Mouse (Mus musculus): ENCODE data around the gene Sf1.

Sf1 gene

DNA sequence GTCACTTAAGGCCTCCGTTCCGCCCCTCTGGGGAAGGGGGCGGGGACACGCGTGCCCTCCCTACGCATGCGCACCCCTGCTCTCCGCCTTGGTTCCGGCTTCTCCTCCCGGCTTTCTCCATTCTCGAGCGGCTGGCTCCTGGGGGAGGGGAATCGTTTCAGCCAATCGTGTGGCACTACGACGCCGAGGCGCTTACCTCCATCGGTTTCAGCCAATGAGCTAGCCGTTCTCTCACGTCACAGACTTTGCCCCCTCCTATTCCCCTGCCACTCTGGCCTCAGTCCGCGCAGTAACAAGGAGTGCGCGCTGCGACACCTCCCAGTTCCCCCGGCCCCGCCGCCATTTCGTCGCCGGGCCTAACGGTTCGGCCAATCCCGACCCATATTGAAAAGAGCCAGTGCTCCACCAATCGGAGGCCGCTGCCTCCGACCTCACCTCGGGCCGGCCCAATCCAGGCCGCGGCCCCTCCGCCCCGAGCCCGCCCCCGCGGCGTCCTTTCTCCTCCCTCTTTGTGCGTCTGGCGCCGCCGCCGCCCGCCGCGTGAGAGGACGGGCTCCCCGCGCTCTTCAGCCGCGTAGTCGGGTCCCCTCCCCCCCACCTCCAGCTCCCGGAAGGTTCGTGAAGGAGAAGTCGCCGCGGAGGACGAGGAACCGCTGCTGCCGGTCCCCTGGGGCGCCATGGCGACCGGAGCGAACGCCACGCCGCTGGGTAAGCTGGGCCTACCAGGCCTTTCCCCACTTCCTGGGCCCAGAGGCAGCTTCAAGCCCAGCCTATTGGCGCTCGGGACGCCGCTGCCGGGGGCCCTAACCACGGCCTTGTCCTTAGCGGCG lies at the start of gene Sf1:
Sf1 (plus strand) TSS at position 280 of the 830 bp plus-strand sequence.
- peak; percentile 100 for DNase-seq (ENCODE audit: low read depth, low spot score)

DNA sequence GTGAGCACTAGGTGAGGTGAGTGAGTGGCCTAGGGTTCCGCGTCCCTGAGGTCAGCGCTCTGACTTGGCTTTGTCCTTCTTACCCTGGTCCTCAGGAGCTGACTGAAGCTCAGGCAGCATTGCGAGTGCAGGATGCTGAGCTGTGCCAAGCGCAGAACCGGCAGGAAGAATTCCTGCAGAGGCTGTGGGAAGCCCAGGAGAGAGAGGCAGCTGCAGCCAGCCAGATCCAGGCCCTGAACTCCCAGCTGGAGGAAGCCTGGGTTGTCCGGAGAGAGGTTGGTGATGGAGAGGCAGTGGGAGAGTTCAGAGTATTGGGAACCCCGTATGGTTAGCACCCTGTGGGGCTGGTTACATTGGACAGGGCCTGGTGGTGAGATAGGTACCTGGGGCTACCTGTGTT lies 49.7 kb upstream of the Sf1 start:
- no peak for DNase-seq (ENCODE audit: low read depth, low spot score)

DNA sequence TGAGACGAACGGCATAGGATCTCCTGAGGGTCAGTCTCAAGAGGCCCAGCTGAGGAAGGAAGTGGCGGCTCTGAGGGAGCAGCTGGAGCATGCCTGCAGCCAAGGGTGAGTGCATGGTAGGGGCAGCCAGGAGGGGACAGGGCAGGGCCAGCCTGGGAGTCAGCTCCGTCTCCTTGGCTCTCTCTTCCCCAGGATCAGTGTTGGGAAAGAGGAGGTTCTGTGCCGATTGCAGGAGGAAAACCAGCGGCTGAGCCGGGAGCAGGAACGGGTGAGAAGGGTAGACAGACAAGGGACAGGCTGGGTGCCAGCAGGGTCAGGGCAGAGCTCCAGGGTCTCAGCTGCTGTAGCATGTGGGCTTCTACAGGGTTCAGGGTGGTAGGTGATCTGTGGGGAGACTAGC lies 49.0 kb upstream of the Sf1 start:
- DNase-seq (ENCODE audit: low read depth, low spot score), result no peak

DNA sequence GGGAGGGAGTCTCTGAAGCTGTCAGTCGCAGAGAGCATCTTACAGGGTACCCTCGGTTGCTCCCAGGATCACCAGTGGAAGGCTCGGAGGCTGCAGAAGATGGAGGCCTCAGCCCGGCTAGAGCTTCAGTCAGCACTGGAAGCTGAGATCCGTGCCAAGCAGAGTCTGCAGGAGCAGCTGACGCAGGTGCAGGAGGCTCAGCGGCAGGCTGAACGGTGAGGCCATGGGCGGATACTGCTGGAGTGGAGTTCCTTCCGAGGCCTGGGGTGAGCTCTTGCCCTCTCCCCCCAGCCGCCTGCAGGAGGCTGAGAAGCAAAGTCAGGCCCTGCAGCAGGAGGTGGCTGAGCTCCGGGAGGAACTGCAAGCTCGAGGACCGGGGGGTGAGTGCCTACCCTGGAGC lies 47.9 kb upstream of the Sf1 start:
- DNase-seq (ENCODE audit: low read depth, low spot score), result no peak

DNA sequence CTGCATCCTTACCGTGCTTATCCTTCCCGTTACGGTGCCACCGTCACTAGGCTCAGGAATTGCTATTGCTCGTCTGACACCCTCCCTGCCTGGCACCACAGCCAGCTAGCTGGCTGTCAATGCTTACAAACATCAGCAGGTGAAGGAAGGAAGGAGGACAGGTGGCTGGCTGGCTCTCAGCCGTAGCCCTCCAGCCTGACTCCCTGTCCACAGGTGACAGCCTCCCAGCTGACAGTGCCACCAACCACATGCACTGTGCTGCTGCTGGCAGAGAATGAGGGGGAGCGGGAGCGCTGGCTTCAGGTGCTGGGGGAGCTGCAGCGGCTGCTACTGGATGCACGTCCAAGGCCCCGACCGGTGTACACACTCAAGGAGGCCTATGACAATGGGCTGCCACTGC lies 45.3 kb upstream of the Sf1 start:
- no peak for DNase-seq (ENCODE audit: low read depth, low spot score)

DNA sequence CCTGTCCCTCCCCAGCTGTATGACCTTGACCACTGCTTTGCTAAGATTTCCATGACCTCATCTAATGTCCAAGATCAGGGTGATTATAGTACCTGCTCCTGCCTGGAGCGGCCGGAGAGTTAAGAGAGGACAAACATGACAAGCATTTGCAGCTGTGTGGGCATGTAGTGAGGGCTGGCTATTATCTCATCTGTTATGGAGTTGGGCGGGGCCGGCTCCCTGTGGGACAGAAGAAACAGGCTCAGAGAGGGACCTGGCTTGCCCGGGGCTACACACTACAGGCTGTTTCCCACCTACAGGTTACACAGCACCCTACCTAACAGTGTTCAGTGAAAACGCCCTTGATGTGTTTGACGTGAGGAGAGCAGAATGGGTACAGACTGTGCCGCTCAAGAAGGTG lies 42.1 kb upstream of the Sf1 start:
- no peak for DNase-seq (ENCODE audit: low read depth, low spot score)

DNA sequence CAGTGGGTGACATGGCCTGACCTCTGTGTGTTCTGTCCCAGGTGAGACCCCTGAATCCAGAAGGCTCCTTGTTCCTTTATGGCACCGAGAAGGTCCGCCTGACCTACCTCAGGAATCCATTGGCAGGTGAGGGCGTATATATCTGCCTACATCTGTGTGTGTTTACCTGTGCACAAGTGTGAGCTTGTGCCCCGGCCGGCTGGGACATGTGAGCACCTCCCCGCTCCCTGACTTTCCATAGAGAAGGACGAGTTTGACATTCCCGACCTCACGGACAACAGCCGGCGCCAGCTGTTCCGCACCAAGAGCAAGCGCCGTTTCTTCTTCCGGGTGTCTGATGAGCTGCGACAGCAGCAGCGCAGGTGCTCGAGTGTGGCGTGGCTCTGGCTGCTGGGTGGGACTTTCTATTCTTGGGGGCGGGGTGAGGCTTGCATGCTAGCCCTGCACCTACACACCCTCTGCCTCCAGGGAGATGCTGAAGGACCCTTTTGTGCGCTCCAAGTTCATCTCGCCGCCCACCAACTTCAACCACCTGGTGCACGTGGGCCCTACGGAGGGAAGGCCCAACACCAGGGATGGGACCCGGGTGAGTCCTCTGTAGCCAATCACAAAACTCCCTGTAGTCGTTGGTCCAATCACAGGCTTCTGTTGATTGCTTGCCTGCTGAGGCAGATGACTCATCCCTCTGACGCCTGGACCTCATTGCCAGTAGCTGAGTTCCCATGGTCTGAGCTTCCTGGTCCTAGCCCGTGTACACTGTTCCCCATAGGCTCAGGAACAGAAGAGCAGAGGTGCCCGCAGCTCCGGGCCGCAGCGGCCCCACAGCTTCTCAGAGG lies 41.5 kb upstream of the Sf1 start:
- DNase-seq (ENCODE audit: low read depth, low spot score), result peak; percentile 90

DNA sequence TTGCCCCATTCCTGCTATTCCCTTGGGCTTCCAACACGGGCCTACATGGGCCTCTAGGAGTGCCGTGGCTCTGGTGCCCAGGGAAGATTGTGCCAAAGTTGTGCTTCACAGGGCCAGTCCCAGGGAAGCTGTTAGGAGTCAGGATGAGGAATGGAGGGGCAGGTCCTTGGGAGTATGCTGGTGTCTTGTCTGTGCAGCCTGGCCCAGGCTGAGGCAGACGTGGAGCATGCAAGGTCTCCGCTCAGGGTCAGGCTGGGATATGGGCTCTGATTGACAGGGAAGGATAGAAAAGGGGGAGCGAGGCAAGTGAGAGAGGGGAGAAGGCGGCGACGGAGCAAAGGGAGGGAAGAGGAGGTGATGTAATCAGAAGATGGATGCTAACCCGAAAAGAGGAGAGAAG lies 38.7 kb upstream of the Sf1 start:
- DNase-seq (ENCODE audit: low read depth, low spot score), result no peak

DNA sequence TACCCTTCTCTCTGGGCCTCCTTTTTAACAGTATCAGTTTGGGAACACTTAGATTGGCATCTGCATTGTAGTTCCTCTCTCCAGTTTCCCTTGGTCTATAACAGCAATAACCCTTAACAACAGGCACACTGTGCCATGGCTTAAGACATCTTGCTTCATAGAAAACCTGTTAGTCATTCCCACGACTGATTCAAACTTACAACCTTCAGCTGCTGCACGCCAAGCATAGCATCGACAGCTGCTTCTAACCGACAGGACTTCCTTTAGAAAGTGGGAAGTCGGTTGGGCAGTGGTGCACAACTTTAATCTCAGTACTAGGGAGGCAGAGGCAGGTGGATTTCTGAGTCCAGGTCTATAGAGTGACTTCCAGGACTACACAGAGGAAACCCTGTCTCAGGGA lies 32.3 kb upstream of the Sf1 start:
- no peak for DNase-seq (ENCODE audit: low read depth, low spot score)

DNA sequence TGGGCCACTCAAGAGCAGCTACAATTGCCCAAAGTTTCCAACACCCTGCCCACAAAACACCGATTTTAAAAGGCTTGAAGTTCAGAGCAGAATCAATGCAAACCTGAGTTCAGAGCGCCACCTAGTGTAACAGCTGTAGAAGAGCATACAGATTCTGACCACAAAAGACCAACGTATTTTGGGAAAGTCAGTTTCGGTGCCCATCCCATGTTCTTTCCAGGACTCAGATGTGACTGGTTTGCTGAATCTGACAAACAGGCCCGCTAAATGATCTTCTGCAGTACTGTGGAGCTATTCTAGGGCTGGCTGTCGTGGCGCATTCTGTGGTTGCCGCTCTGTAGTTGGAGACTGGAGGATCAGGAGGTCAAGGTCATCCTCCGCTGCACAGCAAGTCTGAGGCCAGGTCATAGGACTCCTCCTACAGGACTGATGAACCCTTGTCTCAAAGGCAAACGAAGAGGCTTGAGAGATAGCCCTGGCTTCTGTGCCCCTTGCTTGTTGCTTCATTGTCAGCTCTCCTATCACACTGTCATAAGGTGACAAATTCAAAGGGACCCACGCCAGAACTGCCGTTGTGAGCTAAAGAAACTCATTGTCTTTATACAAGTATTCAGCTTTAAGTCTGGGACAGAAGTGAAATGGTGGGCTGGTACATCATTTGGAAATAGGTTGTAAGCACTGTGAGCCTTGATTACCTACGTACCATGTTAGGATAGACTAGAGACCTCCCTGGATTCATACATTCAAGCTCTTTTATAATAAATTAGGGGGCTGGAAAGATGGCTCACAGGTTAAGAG lies 31.6 kb upstream of the Sf1 start:
- DNase-seq (ENCODE audit: low read depth, low spot score), result peak; percentile 76

DNA sequence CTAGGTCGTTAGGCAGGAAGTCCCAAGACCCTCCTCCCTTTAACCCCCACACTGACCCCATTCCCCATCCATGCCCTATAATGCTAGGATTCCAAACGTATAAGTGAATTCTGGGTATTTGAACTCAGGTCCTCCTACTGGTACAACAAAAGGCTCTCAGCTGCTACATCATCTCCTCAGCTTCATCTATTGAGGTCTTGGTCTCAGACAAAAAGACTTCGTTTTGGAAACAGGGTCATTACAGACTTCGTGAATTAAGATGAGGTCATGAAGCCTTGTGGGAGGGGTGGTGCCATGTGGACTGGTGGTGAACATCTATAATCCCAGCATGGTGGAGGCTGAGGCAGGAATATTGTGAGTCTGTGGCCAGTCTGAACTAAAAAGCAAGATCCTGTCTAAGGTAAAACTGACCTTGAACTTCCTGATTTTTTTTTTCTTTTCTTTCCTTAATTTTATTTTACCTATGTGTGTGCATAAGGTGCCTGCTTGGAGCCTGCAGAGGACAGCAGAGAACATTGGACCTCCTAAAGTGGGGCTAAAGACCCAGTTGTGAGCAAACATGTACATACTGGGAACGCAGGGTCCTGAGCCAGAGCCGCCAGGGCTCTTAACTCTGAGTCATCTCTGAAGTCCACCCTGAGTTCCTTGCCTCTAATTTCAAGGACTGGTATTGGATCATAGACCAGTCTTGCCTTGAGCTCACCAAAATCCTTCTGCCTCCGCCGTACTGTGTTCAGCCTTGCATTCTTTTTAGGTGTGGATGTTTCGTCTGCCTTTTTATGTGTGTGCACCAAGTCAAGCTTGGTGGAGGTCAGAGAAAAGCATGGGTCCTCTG lies 29.5 kb upstream of the Sf1 start:
- DNase-seq (ENCODE audit: low read depth, low spot score), result no peak

DNA sequence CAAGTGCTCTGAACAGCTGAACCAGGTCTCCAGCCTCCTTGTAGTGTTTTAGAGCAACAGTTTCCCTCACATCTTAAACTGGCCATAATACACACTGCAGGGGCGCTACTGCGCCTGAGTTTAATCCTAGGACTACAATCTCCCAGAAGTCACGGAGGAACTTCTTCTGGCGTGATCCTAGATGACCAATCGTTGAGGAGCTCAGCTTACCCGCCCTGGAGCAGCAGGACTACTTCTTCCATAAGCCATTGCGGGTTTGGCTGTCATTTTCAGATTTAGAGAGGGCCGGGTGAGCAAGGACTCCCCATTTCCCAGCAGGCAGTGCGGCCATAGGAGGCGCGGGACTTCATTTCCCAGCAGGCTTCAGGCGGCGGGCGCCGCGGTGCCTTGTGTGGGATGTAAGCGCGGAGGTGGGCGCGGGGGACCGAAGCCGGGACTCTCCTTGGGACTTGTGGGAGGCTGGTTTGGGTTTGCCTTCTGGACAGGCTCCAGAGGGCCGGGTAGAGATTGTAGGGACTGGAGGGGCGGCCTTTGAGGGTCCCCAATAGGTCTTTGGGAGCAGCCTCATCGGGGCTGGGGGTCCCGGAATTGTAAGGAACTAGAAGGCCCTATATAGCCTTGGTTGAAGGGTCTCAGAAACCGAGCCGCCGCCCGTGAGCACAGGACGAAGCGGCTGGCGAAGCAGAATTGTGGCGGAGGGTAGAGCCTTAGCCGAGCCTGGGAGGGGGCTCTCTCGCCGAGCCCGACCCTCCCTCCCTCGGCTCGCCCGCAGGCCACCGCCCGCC lies 28.6 kb upstream of the Sf1 start, which contains the start of gene Men1:
Men1 (plus strand) TSS at position 307 of the 785 bp plus-strand sequence.
- peak; percentile 99 for DNase-seq (ENCODE audit: low read depth, low spot score)

DNA sequence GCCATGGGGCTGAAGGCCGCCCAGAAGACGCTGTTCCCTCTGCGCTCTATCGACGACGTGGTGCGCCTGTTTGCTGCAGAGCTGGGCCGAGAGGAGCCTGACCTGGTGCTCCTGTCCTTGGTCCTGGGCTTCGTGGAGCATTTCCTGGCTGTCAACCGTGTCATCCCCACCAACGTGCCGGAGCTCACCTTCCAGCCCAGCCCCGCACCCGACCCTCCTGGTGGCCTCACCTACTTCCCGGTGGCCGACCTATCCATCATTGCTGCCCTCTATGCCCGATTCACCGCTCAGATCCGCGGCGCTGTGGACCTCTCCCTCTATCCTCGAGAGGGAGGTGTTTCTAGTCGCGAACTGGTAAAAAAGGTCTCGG lies 28.0 kb upstream of the Sf1 start:
- no peak for DNase-seq (ENCODE audit: low read depth, low spot score)

DNA sequence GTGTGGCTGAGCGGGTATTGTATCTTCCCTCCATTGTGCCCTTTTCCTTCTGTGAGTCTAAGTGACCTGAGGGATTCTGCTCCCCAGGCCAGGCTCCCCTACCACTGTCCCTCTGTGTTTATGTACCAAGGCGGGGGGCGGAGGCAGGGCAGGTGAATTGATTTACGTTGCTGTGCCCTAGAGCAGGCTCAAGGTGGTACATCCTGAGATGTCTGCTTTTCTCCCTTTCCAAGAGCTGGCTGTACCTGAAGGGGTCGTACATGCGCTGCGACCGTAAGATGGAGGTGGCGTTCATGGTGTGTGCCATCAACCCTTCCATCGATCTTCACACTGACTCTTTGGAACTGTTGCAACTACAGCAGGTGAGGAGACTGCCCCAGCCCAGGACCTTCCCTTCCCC lies 26.6 kb upstream of the Sf1 start:
- no peak for DNase-seq (ENCODE audit: low read depth, low spot score)

DNA sequence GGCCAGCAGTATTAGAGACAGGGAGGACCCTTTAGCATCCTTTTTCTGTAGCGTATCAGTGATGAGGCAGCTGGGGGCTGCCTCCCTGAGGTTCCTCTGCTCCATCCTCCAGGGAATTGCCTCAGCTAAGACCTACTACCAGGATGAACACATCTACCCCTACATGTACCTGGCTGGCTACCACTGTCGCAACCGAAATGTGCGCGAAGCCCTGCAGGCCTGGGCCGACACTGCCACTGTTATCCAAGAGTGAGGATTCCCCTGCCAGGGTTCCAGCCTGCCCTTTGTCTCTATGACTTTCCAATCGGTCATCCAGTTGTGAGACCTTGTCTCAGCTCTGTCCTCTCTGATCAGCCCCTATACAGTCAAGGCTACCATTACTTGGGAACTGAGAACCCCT lies 25.3 kb upstream of the Sf1 start:
- no peak for DNase-seq (ENCODE audit: low read depth, low spot score)

DNA sequence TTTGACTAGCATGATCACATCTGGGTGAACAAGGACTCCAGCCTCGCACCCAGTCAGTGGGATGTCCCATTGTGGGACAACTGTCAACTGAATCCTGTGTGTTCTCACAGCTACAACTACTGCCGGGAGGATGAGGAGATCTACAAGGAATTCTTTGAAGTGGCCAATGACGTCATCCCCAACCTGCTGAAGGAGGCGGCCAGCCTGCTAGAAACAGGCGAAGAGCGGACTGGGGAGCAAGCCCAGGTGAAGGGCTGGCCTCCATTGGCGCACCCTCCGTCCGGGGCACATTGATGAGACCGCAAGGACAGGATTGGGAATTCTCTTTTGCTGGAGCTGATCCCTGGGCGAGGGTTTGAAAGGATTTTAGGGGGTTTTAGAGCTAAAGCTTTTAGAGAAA lies 24.8 kb upstream of the Sf1 start:
- no peak for DNase-seq (ENCODE audit: low read depth, low spot score)

DNA sequence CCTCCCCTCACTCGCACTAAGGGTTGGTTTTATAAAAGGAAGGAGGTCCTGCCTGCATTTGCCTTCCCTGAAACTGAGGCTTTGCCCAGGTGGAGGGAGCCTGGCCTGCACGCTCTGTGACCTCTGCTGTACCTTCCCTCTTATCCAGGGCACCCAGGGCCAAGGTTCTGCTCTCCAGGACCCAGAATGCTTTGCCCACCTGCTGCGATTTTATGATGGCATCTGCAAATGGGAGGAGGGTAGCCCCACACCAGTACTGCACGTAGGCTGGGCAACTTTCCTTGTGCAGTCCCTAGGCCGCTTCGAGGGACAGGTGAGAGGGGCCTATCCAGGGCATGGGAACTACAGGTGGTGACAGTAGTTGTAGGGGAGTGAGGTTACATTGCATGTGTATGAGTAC lies 24.3 kb upstream of the Sf1 start:
- no peak for DNase-seq (ENCODE audit: low read depth, low spot score)

DNA sequence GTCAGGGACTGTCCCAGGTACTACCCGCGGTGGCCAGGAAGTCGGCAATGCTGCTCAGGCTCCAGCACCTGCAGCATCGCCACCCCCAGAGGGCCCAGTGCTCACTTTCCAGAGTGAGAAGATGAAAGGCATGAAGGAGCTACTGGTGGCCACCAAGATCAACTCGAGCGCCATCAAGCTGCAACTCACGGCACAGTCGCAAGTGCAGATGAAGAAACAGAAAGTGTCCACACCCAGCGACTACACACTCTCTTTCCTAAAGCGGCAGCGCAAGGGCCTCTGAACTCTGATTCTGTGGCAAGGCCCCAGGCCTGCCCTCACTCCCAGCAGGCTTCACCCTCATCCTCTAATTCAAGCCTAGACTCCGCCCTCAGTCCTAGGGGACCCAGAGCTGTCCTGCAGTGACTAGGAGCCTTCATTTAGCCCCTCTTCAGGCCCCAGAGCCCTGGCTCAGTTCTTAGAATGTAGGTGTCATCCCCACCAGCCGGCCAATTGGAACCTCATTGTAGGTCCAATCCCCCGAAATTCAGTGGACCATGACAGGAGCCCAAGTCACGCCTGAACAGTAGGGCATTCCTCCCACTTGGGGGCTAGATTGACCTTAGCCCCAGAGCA lies 23.5 kb upstream of the Sf1 start:
- peak; percentile 75 for DNase-seq (ENCODE audit: low read depth, low spot score)

DNA sequence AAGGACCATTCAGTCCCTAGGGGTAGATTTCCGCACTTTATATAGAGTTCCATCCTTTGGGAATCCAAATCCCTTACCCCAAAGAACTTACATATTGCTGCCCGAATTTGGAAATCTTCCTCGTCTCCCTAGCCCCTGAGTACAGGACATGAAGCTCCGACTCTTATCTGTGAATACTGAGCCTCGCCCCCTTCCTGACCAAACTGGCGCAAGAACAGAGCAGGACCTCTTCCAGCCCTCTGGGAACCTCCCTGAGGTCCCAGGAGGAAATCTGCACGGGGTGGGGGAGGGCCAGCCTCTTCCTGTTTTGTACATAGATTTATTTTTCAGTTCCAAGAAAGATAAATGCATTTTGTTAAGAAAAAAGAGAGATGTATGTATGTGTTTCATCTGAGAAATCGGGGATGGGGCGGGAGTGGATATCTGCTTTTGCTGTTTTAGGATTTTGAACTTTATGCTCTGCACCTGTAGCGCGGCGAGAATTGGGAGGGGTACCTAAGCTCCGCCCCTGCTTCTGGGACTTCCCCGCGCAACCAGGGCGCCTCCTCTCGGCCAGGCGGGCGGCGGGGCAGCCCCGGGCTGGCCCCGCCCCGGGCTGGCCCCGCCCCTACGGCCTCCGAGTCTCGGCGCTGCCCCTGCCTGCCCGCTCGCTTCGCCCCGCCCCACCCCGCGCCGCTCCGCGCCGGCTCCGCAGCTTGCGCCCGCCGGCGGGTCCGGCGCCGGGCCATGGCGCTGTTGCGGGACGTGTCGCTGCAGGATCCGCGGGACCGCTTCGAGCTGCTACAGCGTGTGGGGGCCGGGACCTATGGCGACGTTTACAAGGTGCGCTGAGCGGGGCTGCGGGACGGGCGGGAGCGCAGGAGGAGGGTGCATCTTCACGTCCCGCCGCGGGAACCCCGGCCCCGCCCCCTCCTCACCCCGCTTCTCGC lies 22.7 kb upstream of the Sf1 start, which contains the start of gene Map4k2:
Map4k2 (plus strand) TSS at position 612 of the 929 bp plus-strand sequence.
- DNase-seq (ENCODE audit: low read depth, low spot score), result peak; percentile 71
